ENCODE assay signal across 9 mouse cellular contexts in genomic region chr7:99555862-99556261, GRCm38 (mm10). TPM values are rescaled to one million over a fixed set of nuclear protein-coding genes. Genes with fewer than 3 reads are reported as not detected.
DNase-seq lines count a peak whose midpoint lies in the region; ATAC-seq and TF ChIP-seq lines count a peak whose summit lies in the region.
"Had no signal": no experiment of that assay in that cellular context is flagged by ENCODE, and none has a peak within 500 bp of the region (broad histone marks: within the 10 kb centered on the region; RNA-seq: fewer than 3 reads in every experiment).

No protein-coding gene starts in this region.

- no peak overlapping the region for H3K4me2 ChIP-seq in limb, embryonic 12.5 days
- no peak overlapping the region for H3K4me2 ChIP-seq in neural tube, embryonic 15.5 days
- H3K4me2 ChIP-seq: embryonic facial prominence, embryonic 12.5 days had no signal

- 22% methylated on average over 6 of the region's 6 CpGs for WGBS in cerebellum, adult 2 months
- WGBS in limb, embryonic 12.5 days: 20% methylated on average over 6 of the region's 6 CpGs
- 39% methylated on average over 6 of the region's 6 CpGs for WGBS in neural tube, embryonic 15.5 days

- H3K27ac ChIP-seq in cerebellum, adult 2 months (ENCODE audit: insufficient read depth, low read length): no peak overlapping the region
- peak overlapping the region; percentile 35; the same call in 1 of the 2 replicates for H3K27ac ChIP-seq in limb, embryonic 12.5 days
- H3K27ac ChIP-seq in neural tube, embryonic 15.5 days (replicated peaks): 0 out of 2 replicates have a peak overlapping the region, but pooled peaks have one; percentile 28
- H3K27ac ChIP-seq: embryonic facial prominence, embryonic 12.5 days had no signal

- H3K4me3 ChIP-seq in E14TG2a.4 (replicated peaks; ENCODE audit: low read length): no peak overlapping the region
- no peak overlapping the region for H3K4me3 ChIP-seq in cerebellum, adult 2 months (replicated peaks; ENCODE audit: insufficient read depth, low read depth, low read length)
- H3K4me3 ChIP-seq in limb, embryonic 12.5 days (replicated peaks): no peak overlapping the region
- H3K4me3 ChIP-seq in neural tube, embryonic 15.5 days (replicated peaks): no peak overlapping the region
- H3K4me3 ChIP-seq: embryonic facial prominence, embryonic 12.5 days had no signal

- H3K9me3 ChIP-seq in E14TG2a.4 (ENCODE audit: low read length): peaks cover 9% of the 10 kb centered on the region
- H3K9me3 ChIP-seq in limb, embryonic 12.5 days: no peaks in the 10 kb centered on the region
- no peaks in the 10 kb centered on the region for H3K9me3 ChIP-seq in neural tube, embryonic 15.5 days (replicated peaks)
- H3K9me3 ChIP-seq: embryonic facial prominence, embryonic 12.5 days had no signal

- no peaks in the 10 kb centered on the region for H3K36me3 ChIP-seq in E14TG2a.4 (ENCODE audit: insufficient read depth, low read length)
- peaks cover 4% of the 10 kb centered on the region; the same call in 1 of the 2 replicates for H3K36me3 ChIP-seq in limb, embryonic 12.5 days
- peaks cover 3% of the 10 kb centered on the region; the same call in 1 of the 2 replicates for H3K36me3 ChIP-seq in neural tube, embryonic 15.5 days
- H3K36me3 ChIP-seq: embryonic facial prominence, embryonic 12.5 days had no signal

- no peak overlapping the region for H3K9ac ChIP-seq in limb, embryonic 12.5 days (replicated peaks)
- H3K9ac ChIP-seq in neural tube, embryonic 15.5 days (replicated peaks): no peak overlapping the region
- H3K9ac ChIP-seq: embryonic facial prominence, embryonic 12.5 days had no signal

- H3K27me3 ChIP-seq in E14TG2a.4 (ENCODE audit: insufficient read depth, low read length): peaks cover 12% of the 10 kb centered on the region
- H3K27me3 ChIP-seq in cerebellum, adult 2 months (ENCODE audit: control insufficient read depth, insufficient read depth, low read length): no peaks in the 10 kb centered on the region
- H3K27me3 ChIP-seq in limb, embryonic 12.5 days: no peaks in the 10 kb centered on the region; the same call in 1 of the 2 replicates
- no peaks in the 10 kb centered on the region for H3K27me3 ChIP-seq in neural tube, embryonic 15.5 days (replicated peaks)

- TF ChIP-seq CTCF in E14TG2a.4 (conservative IDR thresholded peaks at IDR 0.05; ENCODE audit: low read length): peak; percentile 34; the same call in 1 of the 2 replicates
- TF ChIP-seq CTCF in cerebellum, adult 2 months (IDR thresholded peaks at IDR 0.05; ENCODE audit: borderline replicate concordance, insufficient read depth, low read depth, low read length): peak; percentile 86

- peaks cover 63% of the 10 kb centered on the region for H3K4me1 ChIP-seq in E14TG2a.4 (replicated peaks; ENCODE audit: low read depth, low read length)
- H3K4me1 ChIP-seq in cerebellum, adult 2 months (ENCODE audit: control insufficient read depth, insufficient read depth, low read length): 0 out of 2 replicates have a peak, but pooled peaks cover 7% of the 10 kb centered on the region
- H3K4me1 ChIP-seq in limb, embryonic 12.5 days (replicated peaks): peaks cover 45% of the 10 kb centered on the region
- H3K4me1 ChIP-seq in neural tube, embryonic 15.5 days: peaks cover 63% of the 10 kb centered on the region

- peak; percentile 66 for DNase-seq in 3T3-L1 (ENCODE audit: low read depth, low spot score)
- peak; percentile 70 to 75 for DNase-seq in cerebellum, adult 2 months
- DNase-seq in gastrocnemius, postnatal 10 days: peak; percentile 67
- DNase-seq in kidney, adult 8-10 months: peak; percentile 59 to 79
- peak; percentile 48 to 49 for DNase-seq in thymus, postnatal 36 days

- no peak for ATAC-seq in limb, embryonic 12.5 days (ENCODE audit: insufficient number of reproducible peaks, insufficient read depth, low FRiP score, low TSS enrichment, low read depth)
- ATAC-seq in neural tube, embryonic 15.5 days (ENCODE audit: low FRiP score): no peak

- TF ChIP-seq POLR2A in cerebellum, adult 2 months (IDR thresholded peaks at IDR 0.05; ENCODE audit: borderline replicate concordance, insufficient read depth, low read length): no peak

RNA-seq across cellular contexts. Expression of gene Arrb1, which starts 20.6 kb away (rescaled TPM):
- 111 and 115 TPM in 2 replicates for polyA plus RNA-seq in cerebellum, adult 2 months (2012; rRNA removed)
- total RNA-seq in gastrocnemius, postnatal 10 days (2021): 10 to 100 TPM; 21.4 to 26.2 TPM
- 8.1 and 8.4 TPM in 2 replicates for polyA plus RNA-seq in limb, embryonic 12.5 days (2016; fragmentation: Nextera tagmentation; extraction: Ambion mirVana)
- polyA plus RNA-seq in neural tube, embryonic 15.5 days (2015; fragmentation: Nextera tagmentation; extraction: Ambion mirVana): 15.1 and 16.6 TPM in 2 replicates
